Mouse (Mus musculus) ovary, adult 18-20 months (tissue): Measurements from ENCODE around the gene Slc25a36.
A peak's percentile ranks its signal among the peaks of the same experiment; 100 is the strongest.

Experiments
- DNase-seq: peaks from one replicate; pipeline ENCODE4 v3.0.0; 2022; ENCODE audit warnings: low spot score, mixed read lengths

Slc25a36 gene

DNA sequence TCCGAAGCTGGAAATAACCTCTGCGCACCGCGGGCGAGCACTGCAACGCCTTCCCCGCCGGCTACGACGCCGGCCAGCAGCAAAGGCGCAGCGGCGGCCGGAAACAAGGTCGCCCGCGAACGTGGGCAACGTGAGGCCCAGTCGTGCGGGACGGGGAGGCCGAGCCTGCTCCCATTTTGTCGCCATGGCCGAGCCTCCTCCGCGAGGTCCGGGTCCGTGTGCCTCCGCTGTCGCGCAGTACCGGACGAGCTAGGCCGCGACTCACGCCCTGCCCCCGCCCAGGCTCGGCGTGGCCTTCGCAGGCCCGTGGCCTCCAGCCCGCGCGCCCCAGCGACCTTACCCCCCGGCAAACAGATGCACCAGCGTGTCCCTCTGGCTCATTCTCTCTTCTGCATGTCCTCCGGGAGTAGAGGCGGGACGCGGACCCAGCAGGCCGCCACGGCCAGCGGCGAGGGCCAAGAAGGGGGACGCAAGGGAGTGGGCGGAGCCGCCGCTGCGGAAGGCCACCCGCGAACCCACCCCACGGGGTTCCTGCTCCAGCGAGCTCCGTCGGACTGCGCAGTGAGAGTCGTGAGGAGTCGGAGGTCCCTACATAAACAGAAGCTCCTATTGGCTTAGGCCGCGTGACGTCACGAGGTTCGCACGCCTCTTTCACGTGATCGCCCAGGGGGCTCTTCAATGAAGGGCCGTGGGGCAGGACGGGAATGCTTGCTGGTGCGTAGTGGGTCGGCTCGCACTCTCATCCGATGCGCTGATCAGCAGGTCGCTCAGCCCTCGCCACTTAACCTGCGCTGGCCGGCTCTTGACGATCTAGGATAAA is at the start of gene Slc25a36:
Gene Slc25a36, minus strand, starts transcription at position 587 of the 820 bp plus-strand sequence.
- peak; percentile 96 for DNase-seq

DNA sequence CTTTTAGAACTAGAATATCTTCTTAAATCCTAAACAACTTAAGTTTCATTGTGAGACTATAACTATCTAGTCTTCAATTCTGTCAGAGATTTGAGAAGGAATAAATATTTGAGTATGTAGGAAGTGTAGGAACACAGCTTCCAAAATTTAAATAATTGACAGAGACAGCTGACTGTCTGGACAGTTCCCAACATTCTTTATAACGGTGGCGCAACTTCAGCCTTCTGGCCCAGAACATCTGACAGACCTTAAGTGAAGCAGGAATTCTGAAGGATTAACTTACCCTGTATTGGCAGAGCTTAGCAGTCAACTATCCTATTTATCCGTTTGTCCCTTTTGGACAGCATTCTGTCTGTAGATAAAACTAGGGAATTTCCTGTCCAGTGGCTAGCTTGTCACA is 47.5 kb upstream of the Slc25a36 start:
- no peak for DNase-seq

GRCm38 (mm10) chr9:97155981-97156380 is 45.0 kb upstream of the Slc25a36 start:
- no peak for DNase-seq

DNA sequence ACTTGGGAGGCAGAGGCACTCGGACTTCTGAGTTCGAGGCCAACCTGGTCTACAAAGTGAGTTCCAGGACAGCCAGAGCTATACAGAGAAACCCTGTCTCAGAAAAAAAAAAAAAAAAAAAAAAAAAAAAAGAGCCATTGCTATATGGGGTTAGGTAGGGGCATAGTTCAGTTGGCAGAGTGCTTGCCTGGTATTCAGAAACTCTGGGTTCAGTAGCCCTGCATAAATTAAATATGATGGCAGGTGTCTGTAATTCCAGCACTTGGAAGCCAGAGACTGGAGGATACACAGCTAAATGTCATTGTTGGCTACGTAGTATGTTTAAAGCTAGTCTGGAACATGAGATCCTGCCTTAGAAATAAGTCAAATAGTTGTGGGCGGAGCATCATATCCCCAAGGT is 44.0 kb upstream of the Slc25a36 start:
- DNase-seq, result no peak

DNA sequence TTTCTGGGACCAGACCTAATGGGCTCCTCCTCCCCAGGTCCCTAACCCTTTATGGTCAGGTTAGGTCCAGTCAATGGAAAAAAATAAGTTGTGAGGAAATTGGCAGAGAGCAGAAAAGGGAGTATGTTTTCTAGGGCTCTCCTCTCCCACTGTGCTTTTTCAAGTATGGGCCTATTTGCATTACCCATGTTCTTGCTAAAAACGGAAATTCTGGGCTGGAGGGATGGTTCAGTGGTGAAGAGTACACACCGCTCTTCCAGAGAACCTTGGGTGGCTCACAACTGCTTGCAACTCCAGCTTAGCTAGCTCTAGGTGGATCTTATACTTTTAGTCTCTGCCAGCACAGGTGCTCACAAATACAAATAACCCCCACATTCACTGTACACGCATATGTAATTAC is 42.0 kb upstream of the Slc25a36 start:
- DNase-seq, result no peak

DNA sequence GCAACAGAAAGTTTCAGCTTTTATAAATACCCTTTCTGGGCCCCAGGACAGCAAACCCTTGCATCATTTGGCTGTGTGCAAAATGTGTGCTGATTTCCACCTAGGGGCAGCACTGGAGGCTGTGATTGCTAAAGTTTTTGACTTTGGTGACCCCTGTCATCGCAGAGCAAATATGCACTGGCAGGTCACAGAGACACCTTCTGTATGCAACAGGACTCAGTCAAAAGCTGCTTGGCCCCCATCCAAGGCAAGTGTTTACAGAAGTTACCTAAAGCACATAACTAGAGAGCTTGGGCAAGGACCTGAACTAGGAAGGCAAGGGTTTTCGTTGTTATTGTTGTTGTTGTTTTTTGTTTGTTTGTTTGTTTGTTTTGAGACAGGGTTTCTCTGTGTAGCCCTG is 36.3 kb upstream of the Slc25a36 start:
- no peak for DNase-seq

DNA sequence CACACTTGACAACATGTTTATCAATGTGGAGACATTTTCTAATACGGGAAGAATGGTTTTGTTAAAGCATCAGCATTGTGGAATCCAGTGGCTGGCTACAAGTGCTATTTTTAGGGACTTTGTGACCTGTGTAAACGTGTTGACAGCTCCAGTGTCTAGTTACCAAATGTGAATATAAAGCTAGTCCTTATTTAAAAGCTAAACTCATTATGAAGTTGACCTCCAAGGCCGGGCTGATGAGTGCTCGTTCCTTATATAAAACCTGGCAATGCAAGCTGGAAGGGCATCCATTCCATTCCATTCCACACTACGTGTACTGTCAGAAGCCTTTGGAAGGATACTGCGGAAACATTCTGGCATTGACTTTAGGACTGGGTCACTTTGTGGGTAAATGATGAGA is 34.4 kb upstream of the Slc25a36 start:
- DNase-seq, result no peak

DNA sequence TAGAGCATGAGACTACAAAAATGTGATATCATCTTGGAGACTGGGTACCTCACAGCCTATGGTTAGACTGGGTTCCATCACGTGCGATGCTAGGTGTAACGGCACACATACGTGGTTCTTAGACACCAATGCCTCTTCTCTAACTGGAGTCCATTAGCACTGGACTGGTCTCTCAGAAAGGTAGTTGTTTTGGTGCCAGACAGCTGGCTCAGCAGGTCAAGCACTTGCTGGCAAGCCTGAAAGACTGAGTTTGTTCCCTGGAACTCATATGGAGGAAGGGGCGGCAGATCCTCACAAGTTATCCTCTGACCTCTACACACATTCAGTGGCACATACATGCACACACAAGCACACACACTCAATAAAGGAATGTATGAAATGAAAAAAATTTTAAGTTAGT is 32.5 kb upstream of the Slc25a36 start:
- no peak for DNase-seq

- no peak for DNase-seq
These were observed 31.6 kb upstream of the Slc25a36 start for GRCm38 (mm10) chr9:97142558-97142957.

DNA sequence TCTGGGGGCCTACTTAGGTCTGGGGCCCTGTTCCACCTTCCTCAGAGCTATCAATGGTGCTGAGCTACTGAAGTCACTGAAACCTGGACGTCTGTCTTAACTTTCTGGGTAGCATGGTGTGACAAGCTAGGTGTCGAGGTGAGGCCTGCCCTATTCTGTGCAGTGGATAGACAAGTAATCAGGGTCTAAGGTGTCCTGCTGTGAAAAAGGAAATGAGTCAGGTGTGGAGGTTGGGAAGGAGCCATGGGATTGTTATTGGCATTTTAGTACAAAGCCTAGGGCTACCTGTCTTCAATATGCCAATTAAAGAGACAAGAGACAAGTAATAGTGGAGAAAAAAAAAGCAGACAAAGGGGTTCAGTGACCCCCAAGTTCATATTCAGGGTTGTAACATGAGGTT is 30.8 kb upstream of the Slc25a36 start:
- DNase-seq, result no peak

GRCm38 (mm10) chr9:97140145-97140932 is 29.4 kb upstream of the Slc25a36 start:
- peak; percentile 25 for DNase-seq

GRCm38 (mm10) chr9:97137678-97138077 is 26.7 kb upstream of the Slc25a36 start:
- DNase-seq, result no peak

DNA sequence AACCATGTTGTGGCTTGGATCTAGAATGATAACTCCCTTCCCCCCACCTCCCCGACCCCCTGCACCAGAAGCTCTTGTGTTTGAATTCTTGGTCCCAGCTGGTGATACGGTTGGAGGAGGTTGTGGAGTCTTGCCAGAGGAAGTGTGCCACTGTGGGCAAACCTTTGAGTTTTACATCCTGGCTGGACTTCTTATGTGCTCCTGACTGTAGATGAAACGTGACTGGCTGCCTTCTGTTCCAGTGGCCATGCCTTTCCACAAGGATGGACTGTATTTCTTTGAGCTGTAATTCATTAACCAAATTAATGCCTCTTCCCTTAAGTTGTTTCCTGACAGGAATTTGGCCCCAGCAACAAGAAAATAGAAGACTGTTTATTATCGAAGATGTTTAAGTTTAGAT is 26.2 kb upstream of the Slc25a36 start:
- no peak for DNase-seq

GRCm38 (mm10) chr9:97135866-97136265 is 24.9 kb upstream of the Slc25a36 start:
- no peak for DNase-seq

- DNase-seq, result peak; percentile 21
These were observed 22.2 kb upstream of the Slc25a36 start for GRCm38 (mm10) chr9:97133178-97133577.

GRCm38 (mm10) chr9:97130001-97130400 is 19.0 kb upstream of the Slc25a36 start:
- no peak for DNase-seq

- DNase-seq, result no peak
These were observed 13.2 kb upstream of the Slc25a36 start for GRCm38 (mm10) chr9:97123934-97124692.

- DNase-seq, result no peak
These were observed 10.5 kb upstream of the Slc25a36 start for GRCm38 (mm10) chr9:97121432-97121831.

DNA sequence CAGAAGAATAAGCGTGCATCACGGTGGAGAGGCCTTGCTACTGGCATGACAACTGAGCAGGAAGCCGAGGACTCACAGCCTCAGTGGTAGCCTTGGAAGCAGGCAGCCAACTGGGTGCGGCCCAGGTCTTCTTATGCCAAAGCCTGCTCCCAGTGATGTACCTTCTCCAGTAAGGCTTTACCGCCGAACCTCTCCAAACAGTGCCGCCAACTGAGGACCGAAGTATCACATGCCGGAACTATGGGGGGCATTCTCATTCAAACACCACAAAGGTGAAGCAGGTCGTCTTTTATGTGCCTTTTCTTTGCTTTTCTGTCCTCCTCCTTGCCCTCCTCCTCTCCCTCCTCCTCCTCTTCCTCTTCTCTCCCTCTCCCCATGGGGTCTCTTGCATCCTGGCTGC is 3.3 kb upstream of the Slc25a36 start:
- DNase-seq, result no peak

- DNase-seq, result no peak
These were observed 2.6 kb upstream of the Slc25a36 start for GRCm38 (mm10) chr9:97113555-97113929.

- DNase-seq, result no peak
These were observed 2.0 kb upstream of the Slc25a36 start for GRCm38 (mm10) chr9:97112797-97113554.

DNA sequence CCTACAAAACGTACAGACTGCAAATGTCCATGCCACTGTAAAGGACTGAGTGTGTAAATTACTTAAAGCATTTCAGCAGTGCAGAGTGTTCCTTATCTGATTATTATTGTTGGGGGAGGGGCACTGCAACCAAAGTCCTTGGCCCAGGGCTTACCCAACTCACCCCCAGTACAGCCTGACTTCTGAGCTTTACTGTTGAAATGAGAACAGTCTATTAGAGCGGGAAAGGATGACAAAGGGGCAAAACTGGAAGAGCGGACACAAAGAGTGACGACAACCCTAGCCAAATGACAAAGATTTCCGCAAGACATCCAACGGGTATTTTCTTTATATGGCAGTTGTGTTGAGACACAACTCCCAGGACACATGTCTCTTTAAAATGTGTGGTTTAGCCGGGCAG is 1.3 kb upstream of the Slc25a36 start:
- DNase-seq, result no peak
